Mouse (Mus musculus): ENCODE results near the gene Sugp2. TPM values are rescaled to one million over a fixed set of nuclear protein-coding genes. Genes with fewer than 3 reads are reported as not detected.
"Not testable (repeated sequence)": the region's sequence is repeated elsewhere in the genome, so short reads cannot be mapped to it uniquely, and the experiment has no call there.

Gene Sugp2
- total RNA-seq (2021) = 45.2 and 50.7 TPM in 2 replicates
- long read RNA-seq, full-length matches to known transcripts = 3 of 32 reads
- long read RNA-seq, partial matches to known transcripts = 19 of 32 reads
- long read RNA-seq, other reads (novel, unspliced or antisense) = 10 of 32 reads

DNA sequence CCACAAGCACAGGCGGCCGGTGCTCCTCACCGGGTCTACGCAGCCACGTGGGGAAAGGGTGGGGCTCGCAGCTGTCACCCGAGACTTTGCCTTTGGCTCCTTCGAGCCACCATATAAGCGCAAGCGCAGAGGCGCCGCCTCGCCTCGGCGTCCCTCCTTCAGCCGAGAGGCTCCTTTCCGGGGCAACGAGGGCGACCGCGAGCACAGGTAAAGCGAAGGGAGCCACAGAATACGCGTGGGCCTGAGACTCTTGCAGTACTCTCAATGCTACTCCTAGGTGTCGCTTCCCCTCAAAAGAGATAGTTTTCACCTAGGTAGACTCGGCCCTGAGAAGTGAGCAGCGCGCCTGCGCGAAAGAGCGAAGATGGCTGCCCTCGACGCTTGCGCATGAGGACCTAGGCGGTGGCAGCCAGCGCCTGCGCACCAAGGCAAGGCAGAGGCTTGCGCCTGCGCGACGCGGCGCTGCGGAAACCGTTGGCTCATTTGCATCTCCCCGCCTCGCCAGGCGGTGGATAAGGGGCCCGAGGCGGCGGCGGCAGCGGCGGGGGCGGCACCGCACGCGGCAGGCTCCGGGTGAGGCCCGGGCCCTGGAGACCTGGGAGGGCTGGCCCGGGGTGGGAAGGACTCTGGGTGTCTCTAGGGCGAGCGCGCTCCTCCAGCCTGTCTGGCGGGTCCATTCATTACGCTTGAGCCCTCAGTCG lies at the start of gene Sugp2, which contains the start of gene Armc6:
Gene Sugp2, plus strand, starts transcription at position 147 of the 701 bp plus-strand sequence.
Gene Armc6, minus strand, starts transcription at position 387 of the 701 bp plus-strand sequence.
- peak; percentile 95 for DNase-seq

- DNase-seq = no peak
These were observed 45.3 kb upstream of the Sugp2 start for GRCm38 (mm10) chr8:70188707-70189106.

- no peak for DNase-seq
These were observed 40.8 kb upstream of the Sugp2 start for GRCm38 (mm10) chr8:70193238-70193637.

- DNase-seq = no peak
These were observed 39.8 kb upstream of the Sugp2 start for GRCm38 (mm10) chr8:70194191-70194590.

DNA sequence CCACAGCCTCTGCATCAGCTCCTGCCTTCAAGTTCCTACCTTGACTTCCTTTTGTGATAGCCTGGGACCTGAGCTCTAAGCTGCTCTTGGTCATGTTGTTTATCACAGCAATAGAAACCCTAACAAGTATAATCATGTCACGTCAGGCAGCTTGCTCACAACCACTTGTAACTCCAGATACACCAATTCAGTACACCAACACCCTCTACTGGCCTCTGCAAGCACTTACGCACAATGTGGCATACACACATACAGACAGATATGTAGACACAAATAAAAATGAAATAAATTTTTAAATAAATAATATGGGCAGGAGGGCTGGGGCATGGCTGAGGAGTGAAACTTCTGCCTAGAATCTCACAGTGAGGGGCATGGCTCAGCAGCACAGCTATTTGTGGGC lies 38.3 kb upstream of the Sugp2 start:
- DNase-seq = no peak

DNA sequence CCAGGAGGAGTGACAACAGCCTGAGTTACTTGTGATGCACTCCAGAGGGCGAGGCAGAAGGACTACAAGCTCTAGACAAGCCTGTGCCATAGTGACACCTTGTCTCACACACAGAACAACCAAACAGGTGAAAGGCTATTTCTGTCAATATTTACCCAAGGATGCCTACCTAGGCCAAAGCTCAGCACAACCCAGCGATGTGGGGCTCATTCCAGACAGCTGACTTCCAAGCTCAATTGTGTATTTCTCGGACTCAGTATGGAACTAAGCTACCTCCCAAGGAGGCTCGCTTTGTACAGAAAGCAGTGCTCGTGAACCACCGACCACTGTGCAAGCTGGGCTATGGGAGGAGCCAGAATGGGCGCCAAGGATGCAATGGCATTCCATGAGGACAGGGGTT lies 36.4 kb upstream of the Sugp2 start:
- no peak for DNase-seq

DNA sequence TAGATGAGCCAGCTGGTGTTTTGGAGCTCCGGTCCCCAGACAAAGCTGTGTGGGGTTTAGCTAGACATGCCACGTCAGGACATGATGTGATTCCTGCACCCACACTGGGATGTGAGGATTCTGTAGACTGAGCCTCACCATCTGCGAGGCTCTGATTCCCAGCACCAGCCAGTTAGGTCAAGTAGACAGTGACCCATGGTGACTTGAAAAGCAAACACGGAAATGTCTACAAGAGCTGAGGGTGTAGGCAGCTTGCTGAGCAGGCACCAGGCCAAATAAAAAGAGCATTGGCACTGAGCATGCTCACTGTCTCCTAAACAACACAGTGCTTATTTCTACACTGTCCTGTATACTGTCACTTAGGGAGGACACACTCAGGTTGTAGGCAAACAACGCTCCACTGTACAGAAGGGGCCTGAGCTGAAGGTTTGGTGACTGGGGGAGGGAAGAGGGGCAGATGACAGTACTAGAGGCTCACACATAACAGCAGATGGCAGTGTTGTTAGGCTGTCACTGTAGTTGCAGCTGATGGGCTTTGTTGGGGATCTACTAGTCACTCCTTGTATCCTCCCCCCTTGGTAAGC lies 33.8 kb upstream of the Sugp2 start:
- DNase-seq = no peak

DNA sequence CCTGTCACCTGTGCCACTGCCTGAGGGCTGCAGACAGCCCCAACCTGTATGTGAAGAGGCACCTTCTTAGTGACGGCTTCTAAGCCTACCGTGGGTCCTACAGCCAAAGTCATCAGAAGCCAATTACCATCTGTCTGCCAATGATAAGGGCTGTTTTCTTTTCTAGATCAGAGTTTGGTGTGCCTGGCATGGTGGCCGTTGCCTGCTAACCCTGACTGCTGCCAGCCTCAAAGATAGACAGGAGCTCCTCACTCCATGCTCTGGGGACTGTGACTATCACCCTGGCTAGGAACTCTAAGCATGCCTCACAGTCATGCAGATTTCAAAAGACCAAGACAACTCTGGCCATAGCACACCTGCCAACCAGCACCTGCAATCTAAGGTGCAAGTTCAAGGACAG lies 32.6 kb upstream of the Sugp2 start:
- DNase-seq = no peak

- no peak for DNase-seq
These were observed 31.0 kb upstream of the Sugp2 start for GRCm38 (mm10) chr8:70203072-70203471.

- no peak for DNase-seq
These were observed 29.3 kb upstream of the Sugp2 start for GRCm38 (mm10) chr8:70204757-70205156.

DNA sequence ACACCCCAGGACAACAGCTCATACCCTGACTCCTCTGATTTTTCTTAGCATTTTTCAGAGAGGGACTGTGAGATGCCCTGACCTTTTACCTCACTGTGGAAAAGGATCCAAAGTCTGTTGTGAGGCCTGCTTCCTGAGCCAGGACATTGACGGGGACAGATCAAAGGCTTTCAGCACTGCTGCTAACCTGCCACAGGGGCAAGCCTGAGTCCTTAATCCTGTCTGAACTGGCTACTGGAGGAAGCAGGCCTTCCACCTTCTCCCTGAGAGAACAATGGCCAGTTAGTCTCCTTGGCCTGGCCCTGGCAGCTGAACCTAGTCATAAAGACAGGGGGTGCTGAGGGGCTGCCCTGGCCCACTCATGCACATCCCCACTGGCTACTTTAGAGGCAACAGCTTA lies 25.9 kb upstream of the Sugp2 start:
- DNase-seq = no peak

DNA sequence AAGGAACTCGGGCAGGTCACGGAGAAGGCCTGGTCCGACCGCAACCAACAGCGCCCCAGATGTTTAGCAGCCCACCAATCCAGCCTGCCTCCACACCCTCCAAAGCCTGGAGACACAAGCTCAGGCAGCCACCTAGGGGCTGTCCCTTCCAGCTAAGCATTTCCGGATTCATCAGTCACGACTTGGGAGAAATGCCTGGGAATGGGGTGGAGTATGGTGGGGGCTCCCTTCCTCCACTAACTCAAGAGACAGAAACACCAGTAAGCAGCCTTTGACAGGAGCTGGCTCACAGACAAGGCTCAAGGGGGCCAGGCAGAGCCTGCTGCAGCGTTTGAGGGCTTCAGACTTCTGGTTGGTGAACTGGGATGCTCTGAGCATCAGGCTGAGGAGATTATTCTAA lies 23.5 kb upstream of the Sugp2 start:
- DNase-seq = no peak

DNA sequence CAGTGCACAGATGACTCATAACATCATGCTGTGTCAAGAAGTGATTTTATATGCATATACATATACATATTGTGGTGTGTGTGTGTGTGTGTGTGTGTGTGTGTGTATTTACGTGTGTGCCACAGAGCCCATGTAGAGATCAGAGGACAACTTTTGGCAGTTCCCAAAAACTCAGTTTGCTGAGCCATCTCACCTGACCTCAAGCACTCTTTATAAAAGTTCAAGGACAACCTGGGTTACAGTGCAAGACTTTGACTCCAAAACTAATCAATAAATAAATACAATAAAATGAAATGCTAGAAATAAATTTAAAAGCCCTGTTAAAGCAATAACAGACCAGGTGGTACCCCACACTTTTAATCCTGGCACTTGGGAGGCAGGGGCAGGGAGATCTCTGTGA lies 22.8 kb upstream of the Sugp2 start:
- no peak for DNase-seq

GRCm38 (mm10) chr8:70211726-70212111 lies 22.3 kb upstream of the Sugp2 start:
- peak; percentile 42 for DNase-seq

DNA sequence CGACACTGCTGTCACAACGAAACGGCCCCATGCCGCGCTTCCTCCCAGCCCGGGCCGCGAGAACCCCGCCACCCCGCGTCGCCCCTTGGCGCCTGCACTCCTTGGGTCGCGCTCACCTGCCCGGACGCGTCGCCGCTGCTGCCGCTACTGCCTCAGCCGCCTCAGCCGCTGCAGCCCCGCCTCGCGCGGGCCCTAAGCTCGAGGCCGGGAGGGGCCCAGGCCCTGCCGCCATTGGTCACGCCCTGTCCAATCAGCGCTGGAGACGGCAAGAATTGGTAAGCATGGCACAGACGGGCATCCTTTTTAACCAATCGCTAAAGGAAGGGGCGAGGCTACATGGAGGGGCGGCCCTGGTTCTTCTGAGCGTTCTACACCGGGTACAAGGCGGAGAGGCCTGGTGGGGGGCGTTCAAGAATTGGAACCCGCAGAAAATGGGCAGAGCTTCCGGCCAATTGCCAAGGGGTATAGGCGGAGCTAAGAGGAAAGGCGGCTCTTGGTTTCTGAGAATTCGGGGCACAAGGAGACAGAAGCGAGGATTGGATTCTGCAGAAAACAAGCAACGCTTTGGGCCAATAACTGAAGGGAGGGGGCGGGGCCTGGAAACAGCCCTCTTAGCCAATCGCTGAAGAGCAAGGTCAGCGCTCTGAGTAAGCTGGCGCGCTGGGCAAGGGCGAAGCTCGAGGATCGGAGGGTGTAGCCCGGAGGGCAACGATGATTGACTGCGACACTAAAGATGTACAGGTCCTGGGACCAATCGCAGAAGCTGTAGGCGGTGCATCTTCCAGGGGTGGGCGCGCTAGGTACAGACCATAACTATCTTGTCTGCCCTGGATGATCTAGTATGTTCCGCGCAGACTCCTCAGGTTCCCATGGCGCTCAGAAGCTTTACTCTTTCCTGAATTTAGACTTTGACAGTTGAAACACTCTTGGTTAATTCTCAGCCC lies 21.6 kb upstream of the Sugp2 start, which contains the start of gene Slc25a42:
Gene Slc25a42, minus strand, starts transcription at position 194 of the 944 bp plus-strand sequence.
- peak; percentile 94 for DNase-seq

DNA sequence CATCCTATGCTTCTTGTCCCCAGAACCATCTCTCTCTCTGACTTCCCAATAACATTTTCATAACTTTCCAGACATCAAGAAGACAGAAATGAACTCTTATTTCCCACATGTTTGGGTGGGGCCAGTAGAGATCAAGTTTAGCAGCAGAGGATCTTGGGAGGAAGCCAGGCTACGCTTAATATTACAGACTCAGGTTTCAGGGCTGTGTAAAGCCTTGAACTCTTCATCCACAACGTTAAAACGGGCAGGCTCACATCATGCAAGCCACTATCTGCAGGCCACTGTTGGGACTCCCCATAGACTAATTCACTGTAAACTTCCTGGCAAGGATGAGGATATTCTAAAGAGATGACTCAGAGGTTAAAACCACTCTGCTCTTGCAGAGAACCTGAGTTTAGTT lies 19.6 kb upstream of the Sugp2 start:
- DNase-seq = no peak

GRCm38 (mm10) chr8:70215092-70215491 lies 18.9 kb upstream of the Sugp2 start:
- DNase-seq = no peak

DNA sequence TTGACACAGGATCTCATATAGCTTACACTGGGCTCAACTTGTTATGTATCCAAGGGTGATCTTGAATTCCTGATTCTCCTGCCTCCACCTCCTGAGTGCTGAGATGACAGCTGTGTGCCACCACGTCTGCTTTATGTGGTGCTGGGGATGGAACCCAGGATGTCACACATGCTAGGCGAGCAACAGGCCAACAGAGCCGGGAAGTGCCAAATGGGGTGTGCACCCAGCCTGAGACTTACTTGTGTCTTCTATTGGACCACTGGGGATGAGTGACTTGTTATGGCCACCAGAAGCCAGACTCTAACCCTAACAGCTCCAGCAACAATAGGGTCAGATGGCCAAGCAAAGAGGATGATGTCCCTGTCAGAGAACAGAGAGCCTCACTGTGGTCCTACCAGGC lies 17.9 kb upstream of the Sugp2 start:
- DNase-seq = not testable (repeated sequence)

- peak; percentile 61 for DNase-seq
These were observed 17.5 kb upstream of the Sugp2 start for GRCm38 (mm10) chr8:70216566-70216965.

GRCm38 (mm10) chr8:70217441-70217840 lies 16.6 kb upstream of the Sugp2 start:
- no peak for DNase-seq

- no peak for DNase-seq
These were observed 14.8 kb upstream of the Sugp2 start for GRCm38 (mm10) chr8:70219107-70219684.

DNA sequence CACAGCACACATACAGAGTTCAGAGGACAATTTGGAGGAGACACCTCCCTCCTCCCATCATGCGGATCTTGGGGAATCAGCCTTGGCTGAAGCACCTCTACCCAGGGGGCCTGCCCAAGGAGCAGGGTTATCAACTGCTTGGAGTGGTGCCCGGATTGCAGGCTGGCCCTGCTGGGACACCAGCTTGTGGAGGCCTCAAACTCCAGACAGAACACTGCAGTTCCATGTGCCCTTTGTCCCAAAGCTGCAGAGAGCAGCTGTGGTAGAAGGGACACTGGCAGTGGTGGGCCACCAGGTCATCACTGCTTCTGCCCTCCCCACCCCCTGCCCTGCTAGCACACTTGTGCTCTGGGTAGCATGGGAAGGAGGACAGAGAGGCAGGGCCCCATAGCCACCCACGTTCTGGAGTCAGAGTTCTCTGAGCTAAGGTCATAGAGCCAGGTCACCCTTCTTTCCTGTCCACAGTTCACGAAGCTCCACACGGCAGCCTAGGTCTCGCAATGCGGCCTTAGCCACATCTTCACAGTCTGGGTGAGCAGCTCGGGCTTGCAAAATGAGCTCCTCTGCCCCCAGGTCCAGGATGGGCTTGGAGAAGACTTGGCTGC lies 13.7 kb upstream of the Sugp2 start:
- DNase-seq = peak; percentile 69

Data from adrenal gland, postnatal 25 days (tissue).